Mouse (Mus musculus) ovary, adult 18-20 months (tissue): Measurements from ENCODE around the gene Gja4.

Experiments
- DNase-seq: peaks from one replicate; pipeline ENCODE4 v3.0.0; 2022; ENCODE audit warnings: low spot score, mixed read lengths

The Gja4 gene

DNA sequence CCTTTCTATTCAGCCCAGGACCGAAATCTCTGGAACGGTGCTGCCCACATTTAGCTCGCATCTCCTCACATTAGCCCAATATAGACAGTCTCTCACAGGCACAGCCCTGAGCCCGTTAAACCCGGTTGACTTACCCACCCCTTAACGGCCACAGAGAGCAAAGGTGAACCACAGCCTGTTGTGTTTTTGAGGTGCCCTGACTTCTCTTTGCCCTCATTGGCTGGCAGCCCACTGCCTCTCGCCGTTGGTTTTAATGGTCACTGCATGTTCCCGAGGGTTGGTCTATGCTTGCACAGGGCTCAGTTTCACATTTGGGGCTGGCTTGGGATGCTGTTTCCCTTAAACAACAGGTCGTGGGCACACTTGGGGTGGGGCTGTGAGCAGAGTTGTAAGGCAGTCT is 10.5 kb upstream of the Gja4 start:
- no peak for DNase-seq

DNA sequence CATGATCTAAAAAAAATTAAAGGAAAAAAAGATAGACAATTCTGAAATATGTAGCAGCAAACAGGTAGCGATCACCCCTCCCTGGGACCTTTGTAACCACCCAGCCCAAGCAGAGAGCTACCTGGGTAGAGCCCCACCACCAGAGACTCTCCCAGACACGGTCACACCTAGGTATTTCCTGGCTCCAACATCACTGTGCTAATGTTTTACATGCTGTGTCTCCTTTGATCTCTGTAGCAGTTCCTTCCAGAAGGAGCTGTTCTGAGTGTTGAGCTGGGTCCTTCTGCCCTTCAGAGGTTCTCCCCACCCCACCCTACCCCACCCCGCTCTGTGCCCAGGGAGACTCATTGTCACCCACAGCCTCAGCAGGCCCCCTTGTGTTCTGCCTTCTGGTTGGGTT is 9.8 kb upstream of the Gja4 start:
- no peak for DNase-seq

DNA sequence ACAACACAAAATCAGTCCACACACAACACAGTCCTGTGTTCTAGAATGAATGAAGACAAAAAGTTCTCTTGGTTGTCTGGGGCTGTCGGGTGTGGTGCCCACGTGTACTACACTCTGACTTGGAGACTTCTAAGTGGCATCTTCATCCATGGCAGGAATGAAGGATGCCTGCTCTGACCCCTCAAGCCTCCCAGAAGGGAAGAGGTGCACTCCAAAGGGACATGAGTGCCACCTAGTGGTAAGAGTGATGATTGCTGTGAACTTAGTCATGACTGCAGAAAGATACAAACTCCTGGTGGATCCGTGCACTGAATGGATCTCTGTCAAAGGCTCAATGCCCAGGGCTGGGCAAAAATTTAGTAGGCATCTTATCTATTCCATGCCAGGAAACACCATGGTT is 5.8 kb upstream of the Gja4 start:
- no peak for DNase-seq

DNA sequence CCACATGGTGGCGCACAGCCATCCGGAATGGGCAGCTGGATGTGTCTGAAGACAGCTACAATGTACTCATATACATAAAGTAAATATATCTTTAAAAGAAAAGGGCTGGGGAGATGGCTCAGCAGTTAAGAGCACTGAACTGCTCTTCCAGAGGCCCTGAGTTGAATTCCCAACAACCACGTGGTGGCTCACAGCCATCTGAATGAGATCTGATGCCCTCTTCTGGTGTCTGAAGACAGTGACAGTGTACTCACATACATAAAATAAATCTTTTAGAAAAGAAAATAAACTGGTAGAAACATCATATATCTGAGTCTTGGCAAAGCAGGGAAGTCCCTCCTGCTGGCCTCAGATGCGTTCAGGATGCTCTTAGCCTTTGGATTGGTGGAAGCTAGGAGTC is 3.3 kb upstream of the Gja4 start:
- no peak for DNase-seq

DNA sequence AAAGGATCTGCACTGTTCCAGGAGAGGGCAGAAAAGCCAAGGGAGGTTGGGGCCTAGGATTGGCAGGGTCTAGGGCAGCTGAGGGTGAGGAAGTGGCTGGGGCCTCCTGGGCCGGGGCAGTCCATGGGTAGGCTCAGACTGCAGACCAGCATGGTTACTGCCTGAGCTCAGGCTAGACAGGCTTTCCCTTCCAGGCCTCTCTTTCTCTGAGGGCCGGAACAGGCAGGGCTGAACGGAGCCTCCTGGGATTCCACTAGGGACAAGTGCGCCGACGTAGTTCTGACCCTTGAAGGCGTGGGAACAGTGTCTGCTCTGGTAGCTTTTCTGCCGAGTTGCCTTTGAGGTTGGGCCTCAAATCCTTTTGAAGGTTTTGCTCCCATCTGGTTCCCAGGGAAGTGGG is 1.9 kb upstream of the Gja4 start:
- no peak for DNase-seq

DNA sequence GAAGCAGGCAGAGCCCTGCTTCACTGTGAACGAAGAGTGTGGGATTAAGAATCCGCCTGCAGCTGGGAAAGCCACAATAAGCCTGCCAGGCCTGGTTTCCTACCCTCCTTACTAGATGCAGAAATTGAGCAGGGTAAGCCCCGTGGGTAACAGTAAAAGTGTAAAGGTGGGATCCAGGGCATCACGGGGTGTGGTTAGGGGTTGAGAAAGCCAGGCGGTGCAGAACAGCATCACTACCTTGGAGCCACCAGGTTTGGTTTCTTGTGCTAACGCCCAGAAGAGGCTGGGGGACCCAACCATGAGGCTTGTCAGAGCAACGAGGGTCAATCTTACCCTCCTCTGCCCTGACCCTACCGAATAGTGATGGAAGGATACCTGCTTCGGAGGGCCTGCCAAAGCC is 746 bp upstream of the Gja4 start:
- DNase-seq: no peak

DNA sequence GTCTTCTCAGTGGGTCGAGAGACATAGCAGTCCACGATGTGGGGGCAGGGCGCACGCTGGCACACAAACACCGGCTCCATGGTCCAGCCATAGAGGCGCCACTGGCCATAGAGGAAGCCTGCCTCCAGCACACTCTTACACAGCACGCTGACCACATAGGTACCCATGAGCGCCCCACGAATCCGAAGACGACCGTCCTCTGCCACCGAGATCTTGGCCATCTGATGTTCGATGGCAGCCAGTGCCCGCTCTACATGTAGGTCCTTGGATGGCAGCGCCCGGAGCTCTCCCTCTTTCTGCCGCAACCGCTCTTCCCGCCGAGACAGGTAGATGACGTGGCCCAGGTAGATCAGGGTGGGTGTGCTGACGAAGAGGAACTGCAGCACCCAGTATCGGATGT is 1.5 kb downstream of the Gja4 start:
- DNase-seq: no peak

DNA sequence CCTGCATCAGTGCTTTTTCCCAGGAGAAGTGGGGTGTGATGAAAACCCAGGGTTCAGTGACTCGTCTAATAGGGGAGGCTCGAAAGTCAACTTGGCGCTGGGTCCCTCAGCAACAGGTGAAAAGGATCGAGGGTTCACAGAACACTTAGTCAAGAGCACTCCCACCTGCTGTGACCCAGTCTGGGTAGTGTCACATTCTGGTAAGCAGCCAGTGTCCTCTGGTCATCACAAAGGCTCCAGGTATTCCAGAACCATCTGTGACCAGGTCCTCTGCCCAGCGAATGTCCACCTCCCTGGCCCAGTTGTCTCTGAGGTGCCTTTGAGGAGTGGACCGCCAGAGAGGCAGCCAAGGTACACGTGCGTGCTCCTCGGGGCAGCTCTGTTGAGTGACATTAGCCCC is 2.3 kb downstream of the Gja4 start:
- DNase-seq: no peak

DNA sequence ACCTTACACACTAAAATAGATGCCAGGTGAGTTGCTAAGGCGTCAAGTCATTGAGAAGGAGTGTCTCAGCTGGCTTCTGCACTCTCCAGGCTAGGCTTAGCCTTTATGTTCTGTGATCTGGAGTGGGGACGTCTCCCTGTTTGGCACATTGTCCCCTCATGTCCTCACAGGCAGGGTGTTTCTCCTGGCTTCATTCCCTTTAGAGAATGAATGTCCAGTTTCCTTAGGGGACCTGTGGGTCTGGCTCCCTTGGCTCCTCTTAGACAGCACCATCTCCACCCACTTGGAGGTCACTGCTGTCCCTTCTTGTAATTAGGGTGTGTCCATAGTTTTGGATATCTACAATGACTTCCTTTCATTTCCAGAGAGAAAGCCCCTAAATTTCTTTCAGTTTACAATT is 6.9 kb downstream of the Gja4 start:
- DNase-seq: no peak

DNA sequence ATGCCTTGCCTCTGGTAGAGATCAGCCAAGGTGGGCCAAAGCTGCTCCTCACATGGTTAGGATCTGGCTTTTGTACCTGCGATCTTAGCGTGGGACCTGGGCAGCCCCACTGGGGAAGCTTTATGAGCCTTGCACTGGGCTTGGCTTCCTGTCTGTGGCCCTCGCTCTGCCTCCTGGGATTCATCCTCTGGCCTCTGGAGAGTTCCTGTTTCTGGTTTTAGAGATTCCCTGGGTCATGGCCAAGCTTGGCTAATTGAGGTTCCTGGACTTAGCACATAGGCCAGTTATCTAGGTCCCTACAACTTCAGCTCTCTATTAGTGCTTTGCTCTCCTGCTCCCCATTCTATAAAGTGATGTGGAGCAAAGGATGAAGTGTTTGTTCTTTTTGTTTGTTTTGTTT is 10.0 kb downstream of the Gja4 start:
- DNase-seq: no peak

DNA sequence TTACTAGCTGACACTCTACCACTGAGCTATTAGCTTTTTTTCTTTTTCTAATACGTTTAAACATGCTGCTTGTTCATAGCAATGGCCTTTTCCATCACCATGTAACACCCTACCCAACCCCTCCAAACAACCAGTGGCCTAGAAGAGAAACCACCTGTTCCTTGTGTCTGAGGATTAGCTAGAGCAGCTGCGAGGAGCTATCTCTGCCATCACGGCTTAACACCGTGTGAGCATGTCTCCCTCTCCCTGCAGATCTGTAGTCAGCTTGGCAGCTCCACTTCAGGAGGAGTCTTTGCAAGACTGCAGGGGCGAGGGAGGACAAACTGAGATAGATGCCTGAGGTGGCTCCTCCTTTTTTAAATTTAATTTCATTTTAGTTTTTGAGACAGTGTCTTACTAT is 13.3 kb downstream of the Gja4 start:
- no peak for DNase-seq

DNA sequence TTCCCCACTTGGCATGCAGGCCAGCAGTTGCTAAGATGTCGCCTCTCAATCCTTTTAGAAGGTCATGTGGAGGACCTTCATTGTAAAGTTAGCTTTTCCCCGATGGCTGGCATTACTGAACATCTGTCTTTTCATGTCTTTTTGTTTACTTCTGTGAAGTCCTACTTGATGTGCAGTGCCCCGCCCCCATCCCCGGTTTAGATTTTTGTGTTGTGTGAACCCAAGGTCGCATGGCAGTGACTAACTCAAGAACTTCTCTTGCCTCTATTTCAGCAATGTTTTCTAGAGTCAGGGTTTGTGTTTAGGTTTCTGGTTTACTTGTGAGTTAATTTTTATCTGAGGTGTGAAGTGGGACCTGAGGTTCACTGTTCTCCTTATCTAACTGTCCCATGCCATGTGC is 21.2 kb downstream of the Gja4 start:
- no peak for DNase-seq

DNA sequence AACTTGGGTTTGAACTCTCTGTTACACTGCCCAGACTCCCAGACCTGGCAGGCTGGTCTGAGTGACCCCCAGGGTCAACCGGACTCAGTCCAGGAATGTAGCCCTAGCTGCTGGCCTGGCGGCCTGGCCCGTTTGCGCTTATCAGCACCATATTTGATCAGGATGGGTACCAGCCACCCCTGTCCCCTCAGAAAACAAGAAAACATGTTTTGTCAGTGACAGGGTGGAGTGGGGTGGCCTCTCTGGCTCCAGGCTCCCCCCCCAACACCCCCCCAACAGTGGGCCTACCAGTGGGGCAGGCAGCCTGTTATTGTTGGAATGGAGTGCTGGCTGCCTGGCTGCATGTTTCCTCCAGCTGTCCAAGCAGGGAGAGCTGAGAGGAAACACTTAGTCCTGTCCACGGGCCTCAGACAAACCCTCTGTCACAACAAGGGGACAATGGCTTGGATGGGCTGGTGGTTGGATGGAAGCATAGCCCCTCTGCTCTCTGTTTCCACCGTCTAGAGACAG is 24.7 kb downstream of the Gja4 start:
- DNase-seq: no peak

DNA sequence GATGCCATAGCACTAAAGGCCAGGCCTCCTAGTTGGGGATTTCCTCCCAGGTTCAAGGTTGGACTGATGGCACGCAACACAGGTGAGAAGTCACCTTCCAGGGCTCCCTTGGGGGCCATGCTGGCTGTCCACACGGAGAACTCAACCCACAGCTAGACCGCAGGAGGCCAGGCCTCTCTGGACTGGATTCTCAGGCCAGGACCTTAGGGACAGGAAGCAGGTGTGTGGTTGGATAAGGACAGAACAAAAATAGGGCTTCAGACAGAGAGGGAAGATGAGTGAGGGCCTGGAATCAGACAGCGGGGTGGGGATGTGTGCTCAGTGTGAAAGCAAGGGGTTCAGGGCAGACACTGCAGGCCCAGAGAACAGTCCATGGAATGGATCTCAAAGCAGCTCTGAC is 26.9 kb downstream of the Gja4 start:
- no peak for DNase-seq

DNA sequence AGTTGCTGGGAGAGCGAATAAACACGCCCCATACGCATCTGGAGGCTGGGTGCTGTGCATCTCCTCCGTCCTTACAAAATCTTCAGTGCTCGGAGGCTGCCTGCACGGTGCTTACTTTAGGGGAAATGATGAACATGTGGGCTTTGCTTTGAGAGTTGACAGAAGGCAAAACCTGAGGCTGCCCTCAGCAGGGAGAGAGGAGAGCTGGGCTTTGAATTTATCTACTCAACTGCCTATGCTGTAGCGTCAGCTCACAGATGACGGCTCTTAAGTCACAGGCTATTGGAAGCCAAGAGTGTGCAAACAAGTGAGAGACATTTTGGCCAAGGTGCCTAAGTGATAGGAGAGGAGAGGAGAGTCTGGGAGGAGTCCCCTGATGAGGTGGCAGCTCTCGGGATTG is 34.6 kb downstream of the Gja4 start:
- DNase-seq: no peak

DNA sequence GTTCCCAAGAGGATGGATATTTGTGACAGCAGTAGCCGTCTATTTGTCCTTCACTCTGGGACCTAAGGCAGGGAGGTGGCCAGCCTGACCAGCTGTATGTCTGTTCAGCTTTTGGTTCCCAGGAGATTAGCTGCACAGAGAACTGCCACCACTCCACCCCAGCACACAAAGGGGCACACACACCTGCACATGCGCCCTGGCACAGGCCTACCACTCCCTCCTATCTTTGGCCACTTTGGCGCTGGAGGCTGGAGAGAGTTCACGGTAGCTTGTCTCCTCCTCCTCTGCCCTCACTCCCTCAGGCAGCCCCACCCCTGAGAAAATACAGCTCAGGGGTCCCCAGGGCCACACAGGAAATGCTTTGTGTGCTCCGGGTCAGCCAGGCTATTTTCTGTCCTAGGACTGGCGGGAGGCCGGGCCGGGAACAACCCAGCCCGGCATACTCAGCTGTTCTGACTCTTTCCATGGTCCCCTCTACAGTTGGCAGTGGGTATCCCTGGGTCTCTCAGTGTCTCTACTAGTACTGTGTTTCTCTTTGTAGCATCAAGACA is 35.3 kb downstream of the Gja4 start:
- DNase-seq: no peak

DNA sequence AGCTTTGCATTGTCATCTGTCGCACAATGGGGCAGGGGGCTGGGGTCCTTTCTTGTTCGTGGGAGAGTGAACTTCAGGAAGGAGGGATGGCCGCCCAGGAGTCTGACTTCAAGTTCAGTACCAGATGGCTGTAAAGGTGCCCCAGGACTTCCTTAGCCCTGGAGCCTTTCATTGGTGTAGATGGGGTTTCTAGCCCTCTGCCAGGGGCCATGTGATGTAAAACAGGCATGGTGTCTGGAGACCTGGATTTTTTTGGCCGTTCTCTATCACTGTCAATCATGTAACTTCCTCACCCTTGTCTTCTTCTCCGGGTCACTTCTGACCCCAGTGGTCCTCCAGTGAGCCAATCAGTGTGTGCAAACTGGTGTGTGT is 49.7 kb downstream of the Gja4 start:
- DNase-seq: no peak

DNA sequence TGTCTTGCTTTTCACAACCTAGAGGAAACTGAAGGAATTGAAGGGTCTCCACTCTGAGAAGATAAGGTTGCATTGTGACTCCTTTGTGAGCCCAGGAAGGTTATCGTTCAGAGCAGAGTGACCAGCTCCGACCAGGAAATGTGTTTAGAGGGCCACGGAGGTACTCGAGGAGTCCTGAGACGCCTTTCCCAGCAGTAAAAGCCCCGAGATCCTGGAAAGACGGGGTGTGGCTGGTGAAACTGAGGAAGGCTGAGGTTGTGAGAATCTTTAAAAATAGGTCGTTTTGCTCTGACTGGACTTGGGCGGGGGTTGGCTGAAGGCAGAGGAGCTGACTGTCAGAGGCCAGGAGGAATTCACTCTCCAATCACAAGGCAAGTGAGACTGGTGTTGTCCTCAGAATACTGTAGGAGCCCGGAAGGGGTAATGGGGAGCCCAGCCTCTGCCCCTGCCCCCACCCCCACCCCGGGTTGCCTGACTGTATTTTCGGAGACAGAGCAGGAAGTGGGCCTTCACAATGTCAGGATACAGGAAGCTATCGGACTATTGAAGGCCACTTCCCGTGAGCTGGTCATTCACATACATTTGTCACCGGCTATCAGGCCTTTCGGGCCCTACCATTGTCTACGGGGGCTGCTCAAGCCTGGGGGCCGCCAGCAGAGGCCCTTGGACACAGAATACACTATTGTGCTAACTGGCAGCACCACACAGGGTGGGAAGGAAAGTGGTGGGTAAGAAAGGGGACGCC is 50.2 kb downstream of the Gja4 start:
- DNase-seq: no peak

DNA sequence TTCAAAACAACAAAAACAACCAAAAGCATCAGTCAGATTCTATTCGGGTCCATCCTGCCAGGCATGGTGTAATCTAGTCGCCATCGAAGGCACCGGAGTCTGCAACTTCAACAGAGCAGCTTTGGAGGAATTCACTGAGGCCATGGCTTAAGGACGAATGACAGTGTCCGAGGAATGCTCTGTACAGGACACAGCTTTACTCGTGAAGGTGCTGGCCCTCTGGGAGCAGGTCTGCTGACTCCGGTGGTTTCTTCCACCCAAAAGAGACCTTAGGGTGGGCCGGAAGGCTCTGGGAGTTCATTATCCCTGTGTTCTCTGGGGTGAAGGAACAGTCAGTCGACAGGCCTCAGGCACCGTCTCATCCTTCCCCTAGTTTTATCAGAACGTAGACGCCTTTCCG is 52.2 kb downstream of the Gja4 start:
- DNase-seq: no peak
